Mouse (Mus musculus): ENCODE results near the gene Dennd4a. TPM values are rescaled to one million over a fixed set of nuclear protein-coding genes. Genes with fewer than 3 reads are reported as not detected.
A peak's percentile ranks its signal among the peaks of the same experiment; 100 is the strongest.

The Dennd4a gene
- polyA plus RNA-seq, 2 experiments from 2014 or later: 16.9 to 19.3 TPM

GRCm38 (mm10) chr9:64790673-64791660 is 20.2 kb upstream of the Dennd4a start:
- no peak for ATAC-seq

GRCm38 (mm10) chr9:64791676-64792075 is 19.5 kb upstream of the Dennd4a start:
- ATAC-seq: no peak

GRCm38 (mm10) chr9:64792379-64793274 is 18.5 kb upstream of the Dennd4a start:
- no peak for ATAC-seq

- ATAC-seq: no peak
These were observed 17.9 kb upstream of the Dennd4a start for GRCm38 (mm10) chr9:64793275-64793590.

- no peak for ATAC-seq
These were observed 17.3 kb upstream of the Dennd4a start for GRCm38 (mm10) chr9:64793794-64794193.

- no peak for ATAC-seq
These were observed 16.4 kb upstream of the Dennd4a start for GRCm38 (mm10) chr9:64794448-64795420.

GRCm38 (mm10) chr9:64795846-64796615 is 15.1 kb upstream of the Dennd4a start:
- ATAC-seq: no peak

GRCm38 (mm10) chr9:64797392-64797791 is 13.7 kb upstream of the Dennd4a start:
- peak; percentile 75 for ATAC-seq

GRCm38 (mm10) chr9:64798099-64798498 is 13.0 kb upstream of the Dennd4a start:
- ATAC-seq: no peak

GRCm38 (mm10) chr9:64798859-64799258 is 12.3 kb upstream of the Dennd4a start:
- ATAC-seq: no peak

- ATAC-seq: no peak
These were observed 11.6 kb upstream of the Dennd4a start for GRCm38 (mm10) chr9:64799504-64799903.

- ATAC-seq: no peak
These were observed 8.6 kb upstream of the Dennd4a start for GRCm38 (mm10) chr9:64802561-64802960.

- ATAC-seq: no peak
These were observed 7.5 kb upstream of the Dennd4a start for GRCm38 (mm10) chr9:64803373-64804214.

- no peak for ATAC-seq
These were observed 5.3 kb upstream of the Dennd4a start for GRCm38 (mm10) chr9:64805875-64806274.

- ATAC-seq: no peak
These were observed 4.6 kb upstream of the Dennd4a start for GRCm38 (mm10) chr9:64806335-64807060.

- no peak for ATAC-seq
These were observed 3.9 kb upstream of the Dennd4a start for GRCm38 (mm10) chr9:64807061-64807808.

GRCm38 (mm10) chr9:64809851-64810250 is 1.3 kb upstream of the Dennd4a start:
- no peak for ATAC-seq

- no peak for ATAC-seq
These were observed 666 bp downstream of the Dennd4a start for GRCm38 (mm10) chr9:64811538-64812474.
